Mouse (Mus musculus) CH12F3 (cell line): ENCODE measurements around the gene Olfr812.
"Not testable (repeated sequence)": the region's sequence is repeated elsewhere in the genome, so short reads cannot be mapped to it uniquely, and the experiment has no call there.

ENCODE experiments used
- in situ Hi-C: fragments of 300-500 bp; cut with MboI; formaldehyde crosslinking; loops from 2 replicates; pipeline ENCODE4 v1.14.3; 2020; ENCODE audit warnings: low sequenced_read_pairs

The Olfr812 gene

GRCm38 (mm10) chr10:129845994-129846393 lies at the start of gene Olfr812:
TSS of gene Olfr812 (minus strand) at chr10:129846094.
- in situ Hi-C loops, result no loop called here

- in situ Hi-C loops, result no loop called here
These were observed 40.0 kb upstream of the Olfr812 start for GRCm38 (mm10) chr10:129885934-129886333.

DNA sequence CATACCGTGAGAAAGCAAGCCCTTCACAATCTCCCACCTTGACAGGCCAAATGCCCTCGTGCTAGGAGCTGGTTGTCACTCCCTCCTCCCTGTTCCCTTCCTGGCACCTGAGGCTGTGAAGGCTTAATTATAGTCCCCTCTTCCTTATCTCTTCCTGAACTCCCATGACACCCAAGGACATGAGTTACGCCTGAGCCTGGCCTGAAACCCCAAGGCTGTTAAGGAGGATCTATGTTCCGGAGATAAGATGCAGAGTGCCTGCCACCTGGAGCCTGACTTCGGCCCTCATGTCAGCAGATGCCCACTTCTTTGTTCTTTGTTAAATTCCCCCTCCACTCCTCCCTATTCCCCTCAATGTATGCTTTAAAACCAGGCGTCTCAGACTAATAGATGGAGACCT lies 39.6 kb upstream of the Olfr812 start:
- in situ Hi-C loops, result not testable (repeated sequence)

DNA sequence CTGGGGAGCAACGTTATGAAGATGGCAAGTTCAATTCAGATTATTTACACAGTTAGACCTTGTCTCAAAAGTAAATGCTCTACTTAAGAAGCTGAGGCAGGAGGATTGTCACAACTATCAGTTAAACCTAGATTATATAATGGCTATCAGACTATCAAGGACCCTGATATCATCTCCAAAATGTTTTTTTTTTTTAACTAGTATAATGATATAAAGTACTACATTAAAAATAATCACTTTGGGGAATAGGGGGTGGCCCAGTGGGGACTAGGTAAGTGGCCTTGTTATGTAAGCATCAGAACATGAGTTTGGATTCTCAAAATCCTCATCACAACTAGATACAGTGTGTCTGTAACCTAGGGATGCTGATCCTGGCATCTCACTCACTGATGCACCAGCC lies 33.9 kb upstream of the Olfr812 start, which contains the start of gene Olfr814:
TSS of gene Olfr814 (minus strand) at position 101 of the 400 bp plus-strand sequence.
- in situ Hi-C loops, result not testable (repeated sequence)

- in situ Hi-C loops, result no loop called here
These were observed 9.2 kb upstream of the Olfr812 start, which contains the start of gene Olfr813 for GRCm38 (mm10) chr10:129855067-129855466. TSS of gene Olfr813 (plus strand) at chr10:129855367.

DNA sequence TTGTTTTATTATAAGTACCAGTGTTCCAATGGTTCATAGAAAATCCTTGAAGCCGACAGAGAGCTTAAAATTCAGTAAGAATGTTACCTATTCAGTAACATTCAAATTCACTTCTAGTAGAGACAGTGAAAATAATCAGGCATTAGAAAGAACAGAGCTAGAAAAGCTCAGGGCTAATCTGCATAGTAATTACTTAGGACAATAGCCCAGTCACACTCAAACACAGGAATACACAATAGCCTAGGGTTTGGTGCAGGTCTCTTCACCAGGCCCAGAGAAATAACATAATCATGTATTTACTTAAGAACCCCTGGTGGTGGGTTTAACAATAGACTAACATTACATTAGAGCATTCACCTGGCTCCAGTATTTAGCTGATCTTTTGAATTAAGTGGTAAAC lies 1.4 kb upstream of the Olfr812 start:
- in situ Hi-C loops, result no loop called here

DNA sequence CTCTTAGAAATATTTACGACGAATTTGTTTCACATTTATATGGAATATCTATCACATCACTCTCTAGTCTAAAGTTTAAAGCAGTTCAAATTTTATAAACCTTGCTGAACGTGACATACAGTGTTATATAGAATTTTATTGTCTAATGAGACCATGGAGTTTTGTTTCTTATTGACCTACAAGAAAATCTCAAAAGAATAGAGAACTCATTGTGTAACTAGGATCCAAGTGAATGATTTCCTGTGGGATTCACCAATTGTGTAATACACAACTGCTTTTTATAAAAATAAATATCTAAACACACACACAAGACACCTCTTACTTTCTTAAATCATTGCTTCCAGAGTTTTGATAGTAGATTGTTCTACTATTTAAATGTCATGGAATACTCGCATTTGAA lies 41.6 kb downstream of the Olfr812 start, which contains the start of gene Olfr811:
TSS of gene Olfr811 (minus strand) at position 101 of the 400 bp plus-strand sequence.
- in situ Hi-C loops, result no loop called here

DNA sequence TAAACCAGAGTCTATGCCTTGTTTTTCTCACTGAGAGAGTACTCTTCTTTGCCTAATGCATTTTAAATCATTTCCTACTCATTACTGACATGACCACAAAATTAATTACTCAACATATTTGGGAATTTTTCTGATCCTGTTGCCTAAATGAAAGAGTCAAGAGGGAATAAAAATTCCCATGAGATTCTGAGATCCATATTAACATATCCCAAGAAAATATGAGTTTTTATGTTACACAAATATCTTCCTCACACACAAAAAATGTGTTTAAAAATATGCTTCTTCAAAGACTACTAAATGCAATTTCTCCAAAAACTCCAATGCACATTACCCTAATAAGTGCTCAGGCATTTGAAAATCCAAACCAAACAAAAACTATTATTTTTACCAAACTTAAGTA lies 51.1 kb downstream of the Olfr812 start, which contains the start of gene Olfr810:
TSS of gene Olfr810 (minus strand) at position 101 of the 400 bp plus-strand sequence.
- in situ Hi-C loops, result no loop called here
